Mouse (Mus musculus): Measurements from ENCODE around the gene Psmg4. TPM values are rescaled to one million over a fixed set of nuclear protein-coding genes. Genes with fewer than 3 reads are reported as not detected.

The Psmg4 gene
- polyA plus RNA-seq, 1 experiment from 2014 or later = 158 TPM

- no peak for DNase-seq (ENCODE audit: low spot score)
Observed at GRCm38 (mm10) chr13:34148181-34148580, 14.6 kb upstream of the Psmg4 start.

- peak; percentile 50 for DNase-seq (ENCODE audit: low spot score)
Observed at GRCm38 (mm10) chr13:34148767-34149392, 13.9 kb upstream of the Psmg4 start.

DNA sequence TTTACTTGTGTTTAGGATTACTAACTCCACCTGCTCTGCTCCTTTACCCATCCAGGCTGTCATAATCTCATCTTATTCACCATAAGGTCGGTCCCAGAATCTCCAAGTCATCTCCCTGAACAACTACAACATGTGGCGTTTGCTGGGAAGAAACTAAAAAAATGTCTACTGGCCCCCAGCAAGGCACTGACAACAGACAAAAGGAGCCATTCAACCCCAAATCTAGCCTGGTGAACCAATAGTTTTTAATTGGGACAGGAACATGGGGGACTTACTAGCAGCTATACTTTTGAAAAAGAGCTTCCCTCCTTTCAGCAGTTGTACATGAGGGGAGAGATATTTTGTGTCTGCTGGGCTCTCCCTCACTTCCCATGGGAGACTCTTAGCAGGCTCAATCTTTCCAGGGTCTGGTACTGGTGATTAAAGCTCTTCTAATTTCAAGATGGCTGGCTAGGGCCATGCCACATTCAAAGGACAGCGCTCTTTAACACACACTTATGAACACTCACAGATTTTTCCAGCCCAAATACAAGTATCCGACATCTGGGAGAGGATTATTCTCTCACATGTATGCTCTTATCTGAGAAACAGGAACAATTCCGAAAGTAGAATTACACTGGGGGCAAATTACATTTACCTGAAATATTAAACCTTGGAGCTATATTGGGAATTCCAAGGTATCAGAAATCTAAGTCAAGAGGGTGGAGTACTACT is 13.1 kb upstream of the Psmg4 start:
- DNase-seq (ENCODE audit: low spot score) = no peak

- DNase-seq (ENCODE audit: low spot score) = no peak
Observed at GRCm38 (mm10) chr13:34150271-34151027, 12.3 kb upstream of the Psmg4 start.

- no peak for DNase-seq (ENCODE audit: low spot score)
Observed at GRCm38 (mm10) chr13:34151425-34151824, 11.3 kb upstream of the Psmg4 start.

DNA sequence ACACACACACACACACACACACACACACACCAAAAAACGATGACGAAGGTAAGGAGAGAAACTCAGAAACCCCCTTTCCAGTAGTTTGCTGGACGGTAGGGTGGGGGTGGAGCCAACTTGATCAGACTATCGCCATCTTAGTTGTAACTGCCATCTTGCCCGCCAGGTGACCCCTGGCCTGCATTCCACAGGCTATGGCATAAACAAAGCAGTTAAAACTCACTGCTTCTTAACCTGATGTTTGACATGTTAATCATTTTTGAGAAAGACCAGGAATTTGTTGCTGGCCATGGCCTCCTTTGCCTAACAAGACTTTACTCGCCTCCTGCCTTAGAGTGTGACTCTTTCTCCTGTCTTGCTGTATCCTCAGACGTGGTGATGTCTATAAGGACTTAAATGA is 10.1 kb upstream of the Psmg4 start:
- no peak for DNase-seq (ENCODE audit: low spot score)

DNA sequence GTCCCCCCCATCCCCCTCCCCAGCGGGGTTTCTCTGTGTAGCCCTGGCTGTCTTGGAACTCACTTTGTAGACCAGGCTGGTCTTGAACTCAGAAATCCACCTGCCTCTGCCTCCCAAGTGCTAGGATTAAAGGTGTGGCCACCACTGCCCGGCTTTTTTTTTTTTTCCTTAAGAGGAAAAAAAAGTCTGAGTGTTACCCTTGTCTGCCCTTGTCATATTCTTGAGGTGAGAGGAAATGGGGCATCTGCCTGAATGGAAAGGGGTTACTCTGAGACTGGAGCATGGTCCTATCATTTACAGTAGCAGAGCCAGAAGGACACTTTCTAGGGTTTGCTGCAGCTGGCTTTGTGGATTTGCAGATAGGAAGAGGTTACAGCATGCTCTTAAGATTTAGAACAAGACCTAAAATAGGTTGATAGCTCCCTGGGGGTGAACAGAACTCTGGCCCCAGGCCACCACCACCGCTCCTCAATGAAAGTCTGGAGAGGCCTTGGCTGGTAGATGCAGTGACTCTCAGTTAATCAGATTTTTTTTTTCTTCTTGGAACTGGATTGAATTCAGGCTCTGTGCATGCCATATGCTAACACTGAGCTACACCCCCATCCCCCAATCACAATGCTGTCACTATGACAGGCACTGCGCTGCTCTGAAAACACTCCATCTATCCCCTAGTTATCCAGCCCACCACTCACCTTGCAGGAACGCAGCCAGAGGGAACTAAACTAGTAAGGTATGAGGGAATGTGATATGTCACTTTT is 9.3 kb upstream of the Psmg4 start:
- DNase-seq (ENCODE audit: low spot score) = no peak

DNA sequence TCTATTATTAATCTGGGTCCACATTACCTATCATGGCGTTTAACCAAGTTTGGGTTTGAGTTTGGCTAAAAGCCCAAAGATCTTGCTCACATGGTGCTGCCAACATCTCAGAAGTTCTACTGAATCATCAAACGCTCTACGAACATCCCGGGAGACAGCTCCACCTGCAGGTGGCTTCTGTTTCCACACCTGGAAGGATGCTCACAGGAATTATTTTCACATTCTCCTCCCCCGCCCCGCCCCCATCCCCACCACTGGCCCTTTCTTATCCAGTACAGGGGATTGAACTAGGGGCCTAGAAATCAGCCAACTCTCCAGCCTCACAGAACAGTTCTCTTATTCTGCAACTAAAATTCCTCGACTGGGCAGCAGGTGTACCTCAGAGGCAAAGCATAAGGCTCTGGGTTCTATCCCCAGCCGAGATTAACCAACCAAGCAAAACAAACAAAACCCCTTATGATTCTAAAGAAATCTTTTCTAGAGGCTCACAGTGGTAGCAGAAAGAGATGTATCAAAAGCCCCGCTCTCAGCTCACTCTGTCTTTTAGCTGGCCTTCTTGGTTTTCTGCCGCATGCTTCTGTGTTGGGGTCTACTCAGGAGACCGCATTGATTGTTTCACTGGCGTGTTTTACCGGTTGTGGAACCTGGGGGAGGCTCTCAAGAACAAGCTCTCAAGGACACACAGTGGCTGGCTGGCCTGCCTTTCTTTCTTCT is 8.4 kb upstream of the Psmg4 start:
- peak; percentile 89 for DNase-seq (ENCODE audit: low spot score)

- peak; percentile 77 for DNase-seq (ENCODE audit: low spot score)
Observed at GRCm38 (mm10) chr13:34154931-34155272, 7.9 kb upstream of the Psmg4 start.

- DNase-seq (ENCODE audit: low spot score) = no peak
Observed at GRCm38 (mm10) chr13:34156133-34156839, 6.5 kb upstream of the Psmg4 start.

- no peak for DNase-seq (ENCODE audit: low spot score)
Observed at GRCm38 (mm10) chr13:34156840-34157185, 6.0 kb upstream of the Psmg4 start.

DNA sequence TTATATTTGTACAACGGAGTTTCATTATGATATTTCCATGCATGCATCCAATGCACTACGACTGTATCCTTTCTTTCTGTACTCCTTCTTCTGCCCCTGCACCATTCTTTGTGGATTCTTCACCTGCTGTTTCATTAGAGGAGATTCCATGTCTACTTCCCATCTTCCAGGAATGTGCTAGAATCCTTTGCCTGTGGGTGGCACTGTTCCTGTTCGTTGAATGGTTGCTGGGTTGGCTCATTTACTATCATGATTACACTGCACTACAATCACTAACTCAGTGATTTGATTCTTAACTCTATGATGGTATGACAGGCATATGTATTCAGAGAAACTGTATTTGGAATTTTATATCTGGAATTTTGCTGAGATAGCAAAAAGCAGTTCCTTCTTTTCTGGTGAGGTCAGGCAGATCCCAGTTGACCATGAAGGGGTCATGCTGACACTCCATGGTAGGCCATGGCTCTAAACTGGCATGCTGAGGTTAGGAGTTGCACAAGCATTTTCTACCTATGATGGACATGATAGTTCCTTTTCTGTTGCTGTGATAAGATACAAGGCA is 5.1 kb upstream of the Psmg4 start:
- no peak for DNase-seq (ENCODE audit: low spot score)

- DNase-seq (ENCODE audit: low spot score) = no peak
Observed at GRCm38 (mm10) chr13:34159926-34160325, 2.8 kb upstream of the Psmg4 start.

- no peak for DNase-seq (ENCODE audit: low spot score)
Observed at GRCm38 (mm10) chr13:34163304-34163975, 676 bp downstream of the Psmg4 start.

DNA sequence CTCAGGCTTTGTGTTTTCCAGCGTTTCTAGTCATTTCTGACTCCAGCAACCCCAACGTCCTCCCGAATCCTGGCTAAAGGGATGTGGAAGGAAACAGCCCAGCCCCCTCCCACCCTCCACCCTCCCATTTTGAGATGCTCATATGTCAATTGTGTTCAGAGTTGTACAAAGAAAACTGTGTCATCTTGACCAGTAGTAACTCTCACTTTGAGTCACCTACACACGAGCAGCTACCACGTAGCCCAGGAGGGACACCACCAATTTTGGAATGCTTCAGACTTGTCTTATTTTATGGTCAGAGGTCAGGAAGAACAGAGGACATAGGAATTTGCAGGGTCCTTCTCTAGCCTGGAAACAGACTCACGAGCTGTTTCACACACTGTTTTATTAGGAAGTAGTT is 11.3 kb downstream of the Psmg4 start:
- no peak for DNase-seq (ENCODE audit: low spot score)

DNA sequence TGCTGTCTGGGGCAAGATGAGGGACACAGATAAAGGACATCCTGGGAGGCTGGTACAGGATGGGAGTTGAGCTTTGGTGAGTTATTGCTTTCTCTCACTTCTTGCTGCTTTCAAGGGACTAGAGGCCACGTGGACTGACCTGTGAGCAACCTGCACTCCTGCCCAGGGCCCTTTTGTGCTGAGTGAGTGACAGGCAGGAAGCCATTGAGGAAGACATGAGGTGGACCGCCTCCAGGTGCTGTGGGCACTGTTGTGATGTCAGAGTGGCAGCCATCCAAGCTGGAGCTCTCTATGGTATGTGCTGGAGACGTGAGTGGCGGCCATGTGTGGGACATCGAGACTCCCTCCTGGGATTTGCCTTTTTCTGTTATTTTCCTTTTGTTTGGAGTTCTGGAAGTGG is 18.9 kb downstream of the Psmg4 start:
- no peak for DNase-seq (ENCODE audit: low spot score)

DNA sequence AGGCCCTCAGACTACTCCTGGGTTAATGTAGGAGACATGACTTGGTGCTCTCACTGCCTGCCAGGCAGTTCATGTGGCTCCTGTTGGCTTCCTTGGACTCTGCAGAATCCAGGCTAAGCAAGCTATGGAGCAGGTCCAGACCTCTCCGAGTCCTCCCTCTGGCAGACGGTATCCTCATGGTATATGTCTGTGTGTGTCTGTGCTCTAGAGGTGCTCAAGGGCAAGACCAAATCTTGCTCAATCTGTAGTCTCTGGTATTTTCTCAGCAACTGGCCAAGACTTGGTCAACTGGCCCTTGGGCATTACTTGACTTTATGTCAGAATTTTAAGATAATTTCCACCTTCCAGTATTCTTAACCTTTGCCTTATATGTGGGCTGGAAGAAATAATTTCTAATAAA is 22.6 kb downstream of the Psmg4 start:
- DNase-seq (ENCODE audit: low spot score) = no peak

- DNase-seq (ENCODE audit: low spot score) = peak; percentile 67
Observed at GRCm38 (mm10) chr13:34187571-34187970, 24.8 kb downstream of the Psmg4 start.

DNA sequence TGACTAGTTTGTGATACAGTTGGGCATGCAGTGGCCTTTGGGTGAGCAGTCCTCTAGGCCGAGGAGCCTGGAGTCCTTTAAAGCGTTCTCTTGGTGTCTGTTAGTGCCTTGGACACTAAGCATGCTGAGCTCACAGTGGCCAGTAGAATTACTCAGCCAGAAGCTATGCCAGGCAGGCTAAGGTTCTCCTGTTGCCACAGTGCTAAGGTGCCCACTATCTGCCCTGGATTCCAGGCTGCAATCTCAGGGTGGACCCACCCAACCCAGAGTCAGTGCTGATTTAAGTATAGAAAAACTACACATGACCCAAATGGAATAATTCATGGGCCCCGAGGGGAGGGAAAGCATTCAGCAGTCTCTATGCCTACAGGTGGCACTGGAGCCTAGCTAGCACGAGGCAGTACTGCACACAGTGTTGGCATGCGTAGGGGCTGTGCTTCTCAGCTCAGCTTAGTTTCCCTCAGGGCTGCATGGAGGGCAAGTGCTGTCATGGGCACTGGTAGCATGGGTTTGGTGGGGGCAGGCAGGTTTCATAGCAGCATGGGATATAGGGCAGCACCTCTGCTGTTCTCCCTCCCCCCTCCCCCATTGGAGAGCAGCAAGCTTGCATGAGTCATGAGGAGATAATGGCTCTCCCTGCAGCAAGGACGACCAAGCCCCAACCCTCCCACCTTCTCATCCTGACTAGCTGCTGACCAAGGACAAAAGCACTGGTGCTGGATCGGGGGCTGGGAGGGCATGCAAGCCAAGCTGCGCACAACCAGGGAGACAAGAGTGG is 29.8 kb downstream of the Psmg4 start:
- DNase-seq (ENCODE audit: low spot score) = no peak
